Mouse (Mus musculus): Measurements from ENCODE around the gene Cmtm4. TPM values are rescaled to one million over a fixed set of nuclear protein-coding genes. Genes with fewer than 3 reads are reported as not detected.

The Cmtm4 gene
- total RNA-seq, 2 experiments from 2014 or later, result 88.2 to 98.5 TPM

- no peak for DNase-seq (ENCODE audit: low spot score in 2 of 2)
Observed at GRCm38 (mm10) chr8:104411972-104412371, 16.4 kb upstream of the Cmtm4 start.

- DNase-seq (ENCODE audit: low spot score in 2 of 2), result peak; percentile 70 to 80
Observed at GRCm38 (mm10) chr8:104411468-104411867, 15.9 kb upstream of the Cmtm4 start.

GRCm38 (mm10) chr8:104410628-104411273 is 15.1 kb upstream of the Cmtm4 start:
- DNase-seq (ENCODE audit: low spot score in 2 of 2), result peak; percentile 56 to 59

- no peak for DNase-seq (ENCODE audit: low spot score in 2 of 2)
Observed at GRCm38 (mm10) chr8:104408328-104409110, 12.9 kb upstream of the Cmtm4 start.

- no peak for DNase-seq (ENCODE audit: low spot score in 2 of 2)
Observed at GRCm38 (mm10) chr8:104406340-104407128, 10.9 kb upstream of the Cmtm4 start.

- DNase-seq (ENCODE audit: low spot score in 2 of 2), result no peak
Observed at GRCm38 (mm10) chr8:104405430-104406187, 10.0 kb upstream of the Cmtm4 start.

GRCm38 (mm10) chr8:104403596-104403995 is 8.0 kb upstream of the Cmtm4 start:
- no peak for DNase-seq (ENCODE audit: low spot score in 2 of 2)

- peak in 1 of 2 experiments; percentile 36 for DNase-seq (ENCODE audit: low spot score in 2 of 2)
Observed at GRCm38 (mm10) chr8:104394801-104395702, 555 bp downstream of the Cmtm4 start.

- DNase-seq (ENCODE audit: low spot score in 2 of 2), result no peak
Observed at GRCm38 (mm10) chr8:104393767-104394166, 1.8 kb downstream of the Cmtm4 start.

GRCm38 (mm10) chr8:104393139-104393538 is 2.5 kb downstream of the Cmtm4 start:
- no peak for DNase-seq (ENCODE audit: low spot score in 2 of 2)

- no peak for DNase-seq (ENCODE audit: low spot score in 2 of 2)
Observed at GRCm38 (mm10) chr8:104390245-104390644, 5.4 kb downstream of the Cmtm4 start.

GRCm38 (mm10) chr8:104387980-104388379 is 7.6 kb downstream of the Cmtm4 start:
- no peak for DNase-seq (ENCODE audit: low spot score in 2 of 2)

GRCm38 (mm10) chr8:104387501-104387900 is 8.1 kb downstream of the Cmtm4 start:
- no peak for DNase-seq (ENCODE audit: low spot score in 2 of 2)

GRCm38 (mm10) chr8:104386693-104387092 is 8.9 kb downstream of the Cmtm4 start:
- no peak for DNase-seq (ENCODE audit: low spot score in 2 of 2)

- DNase-seq (ENCODE audit: low spot score in 2 of 2), result no peak
Observed at GRCm38 (mm10) chr8:104383977-104384376, 11.6 kb downstream of the Cmtm4 start.

- no peak for DNase-seq (ENCODE audit: low spot score in 2 of 2)
Observed at GRCm38 (mm10) chr8:104383296-104383695, 12.3 kb downstream of the Cmtm4 start.

GRCm38 (mm10) chr8:104380961-104381411 is 14.6 kb downstream of the Cmtm4 start:
- no peak for DNase-seq (ENCODE audit: low spot score in 2 of 2)

- no peak for DNase-seq (ENCODE audit: low spot score in 2 of 2)
Observed at GRCm38 (mm10) chr8:104380269-104380668, 15.3 kb downstream of the Cmtm4 start.

- DNase-seq (ENCODE audit: low spot score in 2 of 2), result peak in 1 of 2 experiments; percentile 53
Observed at GRCm38 (mm10) chr8:104379301-104379836, 16.2 kb downstream of the Cmtm4 start.

- DNase-seq (ENCODE audit: low spot score in 2 of 2), result no peak
Observed at GRCm38 (mm10) chr8:104376669-104377068, 18.9 kb downstream of the Cmtm4 start.
